ENCODE assay signal across 8 mouse cellular contexts in the genomic region with DNA sequence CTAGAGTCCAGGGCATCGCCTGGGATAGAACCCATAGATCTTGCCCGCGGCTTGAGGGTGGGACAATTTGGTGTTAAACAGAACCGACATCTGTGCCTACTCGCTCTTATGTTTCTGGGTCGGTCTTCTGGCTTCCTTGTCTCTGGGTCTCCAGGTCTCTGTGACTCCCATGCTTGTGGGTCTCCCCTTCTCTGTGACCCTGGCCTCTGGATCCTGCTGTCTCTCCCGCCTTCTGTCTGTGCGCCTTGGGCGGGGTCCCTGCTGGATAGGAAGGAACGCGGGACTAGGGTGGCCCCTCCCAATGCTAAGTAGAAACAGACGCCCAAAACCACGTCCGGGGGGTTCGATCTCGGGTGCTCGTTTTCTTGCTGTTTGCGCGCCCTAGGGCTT. TPM values are rescaled to one million over a fixed set of nuclear protein-coding genes. Genes with fewer than 3 reads are reported as not detected.
DNase-seq lines count a peak whose midpoint lies in the region; ATAC-seq lines count a peak whose summit lies in the region.

No protein-coding gene starts in this region.

- WGBS in midbrain, embryonic 11.5 days, result 25% methylated on average over 19 of the region's 19 CpGs

- H3K9ac ChIP-seq in midbrain, embryonic 11.5 days (ENCODE audit: low read length), result peak overlapping the region; percentile 29

- H3K36me3 ChIP-seq in midbrain, embryonic 11.5 days (ENCODE audit: control insufficient read depth, insufficient read depth, low read length), result no peaks in the 10 kb centered on the region

- peak; percentile 66 for DNase-seq in ZHBTc4 (ENCODE audit: low read depth, low spot score)
- peak; percentile 58 to 63 for DNase-seq in heart, adult 9 months (ENCODE audit: low spot score in 2 of 2)
- peak; percentile 31 to 40 for DNase-seq in kidney, postnatal 4 days
- no peak for DNase-seq in midbrain, embryonic 11.5 days (ENCODE audit: low spot score, missing footprints)
- DNase-seq in cerebellum, postnatal 36 days, result no peak

- peaks cover 13% of the 10 kb centered on the region; the same call in 1 of the 2 replicates for H3K27me3 ChIP-seq in midbrain, embryonic 11.5 days (ENCODE audit: control insufficient read depth, insufficient read depth, low read length)

- H3K27ac ChIP-seq in midbrain, embryonic 11.5 days (ENCODE audit: low read depth, low read length), result no peak overlapping the region

- peak; percentile 3 for ATAC-seq in CD4-positive, CD25-positive, alpha-beta regulatory T cell, adult 4 months
- ATAC-seq in midbrain, embryonic 11.5 days (ENCODE audit: low FRiP score), result no peak
- ATAC-seq in granulocyte monocyte progenitor cell, adult 5-6 weeks (replicated peaks; ENCODE audit: poor library complexity, severe bottlenecking), result no peak
- no peak for ATAC-seq in frontal cortex, adult (ENCODE audit: low TSS enrichment)

- peaks cover 20% of the 10 kb centered on the region for H3K4me1 ChIP-seq in midbrain, embryonic 11.5 days (ENCODE audit: control insufficient read depth, insufficient read depth, low read length)

- H3K4me3 ChIP-seq in midbrain, embryonic 11.5 days (ENCODE audit: low read depth, low read length), result peak overlapping the region; percentile 39

- peak overlapping the region; percentile 53 for H3K4me2 ChIP-seq in midbrain, embryonic 11.5 days

- no peaks in the 10 kb centered on the region for H3K9me3 ChIP-seq in midbrain, embryonic 11.5 days (ENCODE audit: control insufficient read depth, low read length)

RNA-seq across cellular contexts. Expression of a gene that starts 4.0 kb away (rescaled TPM):
- 1 to 10 TPM; 1.5 to 3.3 TPM for polyA plus RNA-seq in CD4-positive, CD25-positive, alpha-beta regulatory T cell, adult 4 months (2017; shearing (Covaris generic))
- polyA plus RNA-seq in midbrain, embryonic 11.5 days (2014; fragmentation: Nextera tagmentation; extraction: Ambion mirVana), result 25.6 and 31.5 TPM in 2 replicates
- total RNA-seq in granulocyte monocyte progenitor cell, adult 5-6 weeks (2014; fragmentation: Nextera tagmentation), result 6.5 and 11.1 TPM in 2 replicates
- total RNA-seq in granulocyte monocyte progenitor cell, adult 5-6 weeks (2017), result 6.1 and 22.6 TPM in 2 replicates

RNA-seq across cellular contexts. Expression of a gene that starts 6.2 kb away (rescaled TPM):
- polyA plus RNA-seq in CD4-positive, CD25-positive, alpha-beta regulatory T cell, adult 4 months (2017; shearing (Covaris generic)), result 1,000 to 10,000 TPM in 1 of 2 experiments, 100 to 1,000 TPM in 1; 784 to 1,045 TPM
- polyA plus RNA-seq in midbrain, embryonic 11.5 days (2014; fragmentation: Nextera tagmentation; extraction: Ambion mirVana), result 87.1 and 95.7 TPM in 2 replicates
- 161 and 242 TPM in 2 replicates for total RNA-seq in granulocyte monocyte progenitor cell, adult 5-6 weeks (2014; fragmentation: Nextera tagmentation)
- 84.6 and 103 TPM in 2 replicates for total RNA-seq in granulocyte monocyte progenitor cell, adult 5-6 weeks (2017)

RNA-seq across cellular contexts. Expression of a gene that starts 12.2 kb away (rescaled TPM):
- 1 to 10 TPM; 5.7 to 6.9 TPM for polyA plus RNA-seq in CD4-positive, CD25-positive, alpha-beta regulatory T cell, adult 4 months (2017; shearing (Covaris generic))
- polyA plus RNA-seq in midbrain, embryonic 11.5 days (2014; fragmentation: Nextera tagmentation; extraction: Ambion mirVana), result 226 and 247 TPM in 2 replicates
- total RNA-seq in granulocyte monocyte progenitor cell, adult 5-6 weeks (2014; fragmentation: Nextera tagmentation), result not detected in 2 replicates
- 0.46 TPM in 1 of 2 replicates, not detected in the other for total RNA-seq in granulocyte monocyte progenitor cell, adult 5-6 weeks (2017)

RNA-seq across cellular contexts. Expression of a gene that starts 33.5 kb away (rescaled TPM):
- polyA plus RNA-seq in CD4-positive, CD25-positive, alpha-beta regulatory T cell, adult 4 months (2017; shearing (Covaris generic)), result not detected
- polyA plus RNA-seq in midbrain, embryonic 11.5 days (2014; fragmentation: Nextera tagmentation; extraction: Ambion mirVana), result 11.5 and 13.1 TPM in 2 replicates
- total RNA-seq in granulocyte monocyte progenitor cell, adult 5-6 weeks (2014; fragmentation: Nextera tagmentation), result 0.17 TPM in 1 of 2 replicates, not detected in the other
- not detected in 2 replicates for total RNA-seq in granulocyte monocyte progenitor cell, adult 5-6 weeks (2017)

RNA-seq across cellular contexts. Expression of a gene that starts 54.2 kb away (rescaled TPM):
- 10 to 100 TPM in 1 of 2 experiments, 1 to 10 TPM in 1; 9.6 to 15.1 TPM for polyA plus RNA-seq in CD4-positive, CD25-positive, alpha-beta regulatory T cell, adult 4 months (2017; shearing (Covaris generic))
- 19.2 and 21.4 TPM in 2 replicates for polyA plus RNA-seq in midbrain, embryonic 11.5 days (2014; fragmentation: Nextera tagmentation; extraction: Ambion mirVana)
- total RNA-seq in granulocyte monocyte progenitor cell, adult 5-6 weeks (2014; fragmentation: Nextera tagmentation), result 73.6 and 85.1 TPM in 2 replicates
- 21.0 and 27.6 TPM in 2 replicates for total RNA-seq in granulocyte monocyte progenitor cell, adult 5-6 weeks (2017)

Comparison
In these comparisons a context has a peak if more than half of its experiments do, and no peak if none do; other contexts are left out.
1. DNase-seq: peak in ZHBTc4 (single experiment), heart, adult 9 months (2 of 2) and kidney, postnatal 4 days (2 of 2); none in midbrain, embryonic 11.5 days (single experiment) and cerebellum, postnatal 36 days (0 of 2).
2. RNA of a gene that starts 12.2 kb away (polyA plus RNA-seq): 226 to 247 TPM in midbrain, embryonic 11.5 days; 5.7 to 6.9 TPM in CD4-positive, CD25-positive, alpha-beta regulatory T cell, adult 4 months; every median in the first group is over 10 times any median in the second.